Mouse (Mus musculus) central nervous system, embryonic 18 days (tissue): ENCODE results near the gene Anxa8. TPM values are rescaled to one million over a fixed set of nuclear protein-coding genes. Genes with fewer than 3 reads are reported as not detected.

Experiments
- polyA plus RNA-seq: library from polyadenylated mRNA; depleted of rRNA; stranded (reverse); fragments of >200 nt; gene quantifications from 2 replicates; pipeline ENCODE4 v1.2.3, GENCODE M21; 2012; rRNA removed

Anxa8 gene
- polyA plus RNA-seq, result 0.49 and 2.5 TPM in 2 replicates

GRCm38 (mm10) chr14:34085731-34086130, at the start of gene Anxa8:
Gene Anxa8 (plus strand): TSS chr14:34085981.

GRCm38 (mm10) chr14:34052516-34052915, 33.3 kb upstream of the Anxa8 start, which contains the start of gene Antxrl:
Gene Antxrl (plus strand): TSS chr14:34052707.

GRCm38 (mm10) chr14:34102601-34103000, 16.8 kb downstream of the Anxa8 start, which contains the start of gene A630023A22Rik:
Gene A630023A22Rik (minus strand): TSS chr14:34102754.

Other genes with a start within 250 kb of the Anxa8 start
- 5.9 and 9.5 TPM in 2 replicates for gene Gdf10, start 162.4 kb upstream of the Anxa8 start, polyA plus RNA-seq
- gene Gdf2, start 144.9 kb upstream of the Anxa8 start, polyA plus RNA-seq, result 0.04 TPM in 1 of 2 replicates, not detected in the other
- 0.13 TPM in 1 of 2 replicates, not detected in the other for gene Rbp3, start 132.0 kb upstream of the Anxa8 start, polyA plus RNA-seq
- 1.3 TPM in 2 replicates for gene Zfp488, start 107.2 kb upstream of the Anxa8 start, polyA plus RNA-seq
- gene Gm30083, start 70.8 kb upstream of the Anxa8 start, polyA plus RNA-seq, result not detected in 2 replicates
- gene Gm5460, start 69.2 kb upstream of the Anxa8 start, polyA plus RNA-seq, result not detected in 2 replicates
- gene Antxrl, start 33.3 kb upstream of the Anxa8 start, polyA plus RNA-seq, result not detected in 2 replicates
- gene A630023A22Rik, start 16.8 kb downstream of the Anxa8 start, polyA plus RNA-seq, result not detected in 2 replicates
- gene Npy4r, start 66.5 kb downstream of the Anxa8 start, polyA plus RNA-seq, result 0.16 and 0.18 TPM in 2 replicates
- gene Gprin2, start 115.7 kb downstream of the Anxa8 start, polyA plus RNA-seq, result 10.1 and 10.9 TPM in 2 replicates
- 1.1 and 1.2 TPM in 2 replicates for gene Syt15, start 133.6 kb downstream of the Anxa8 start, polyA plus RNA-seq
- 3.8 and 3.9 TPM in 2 replicates for gene Shld2, start 224.5 kb downstream of the Anxa8 start, polyA plus RNA-seq
- 115 and 123 TPM in 2 replicates for gene Glud1, start 224.7 kb downstream of the Anxa8 start, polyA plus RNA-seq